Mouse (Mus musculus) limb, embryonic 11.5 days (tissue): ENCODE data around the gene Rsbn1l. TPM values are rescaled to one million over a fixed set of nuclear protein-coding genes. Genes with fewer than 3 reads are reported as not detected.

Experiments used
- ATAC-seq: fragments of 200-750 bp; cut with Nextera tagmentation; 2 replicates; pipeline ENCODE4 v1.8.0; 2017; ENCODE audit warnings: low read depth; ENCODE audit not compliant: insufficient number of reproducible peaks, low FRiP score, low TSS enrichment
- DNase-seq: peaks from one replicate; pipeline ENCODE4 v3.0.0-alpha.2; 2015; ENCODE audit warnings: low spot score
- H3K27ac ChIP-seq: fragments of 300-500 bp; sonication (generic); replicated peaks from 2 replicates; pipeline ENCODE4 v1.5.1; 2014; ENCODE audit warnings: low read depth, mild to moderate bottlenecking, low read length
- H3K27me3 ChIP-seq: fragments of 300-500 bp; sonication (generic); 2 replicates; pipeline ENCODE4 v1.6.1; 2014; ENCODE audit warnings: mild to moderate bottlenecking, low read length, mixed read lengths; ENCODE audit not compliant: control insufficient read depth, insufficient read depth
- H3K36me3 ChIP-seq: fragments of 300-500 bp; sonication (generic); 2 replicates; pipeline ENCODE4 v1.6.1; 2014; ENCODE audit warnings: mild to moderate bottlenecking, low read length, moderate library complexity, mixed read lengths; ENCODE audit not compliant: control insufficient read depth, insufficient read depth
- H3K4me1 ChIP-seq: fragments of 300-500 bp; sonication (generic); 2 replicates; pipeline ENCODE4 v1.6.1; 2014; ENCODE audit warnings: low read length, mixed read lengths; ENCODE audit not compliant: control insufficient read depth, insufficient read depth
- H3K4me2 ChIP-seq: fragments of 300-500 bp; sonication (generic); 2 replicates; pipeline ENCODE4 v1.6.1; 2014; ENCODE audit warnings: low read depth, mild to moderate bottlenecking, moderate library complexity; ENCODE audit not compliant: severe bottlenecking
- H3K4me3 ChIP-seq: fragments of 300-500 bp; sonication (generic); 2 replicates; pipeline ENCODE4 v1.5.1; 2014; ENCODE audit warnings: low read depth, low read length
- H3K9ac ChIP-seq: fragments of 300-500 bp; sonication (generic); 2 replicates; pipeline ENCODE4 v1.6.1; 2014; ENCODE audit warnings: mild to moderate bottlenecking, low read length
- H3K9me3 ChIP-seq: fragments of 300-500 bp; sonication (generic); 2 replicates; pipeline ENCODE4 v1.6.1; 2016; ENCODE audit warnings: low read length; ENCODE audit not compliant: control insufficient read depth
- WGBS: fragments of 180-500 bp; shearing (Covaris S2); extraction: QIAGEN DNeasy Blood & Tissue Kit; methylation state at CpG from one replicate; pipeline ENCODE4 v1.1.7; 2014; 5-methylcytosine and 5-hydroxymethylcytosine counted together
- polyA plus RNA-seq: library from polyadenylated mRNA; unstranded; fragments of >200 nt; fragmentation: Nextera tagmentation; extraction: Ambion mirVana; gene quantifications from 2 replicates; pipeline ENCODE4 v1.2.1, GENCODE M21; 2014

Gene Rsbn1l
- polyA plus RNA-seq, 1 experiment from 2014 or later, result 7.1 TPM

DNA sequence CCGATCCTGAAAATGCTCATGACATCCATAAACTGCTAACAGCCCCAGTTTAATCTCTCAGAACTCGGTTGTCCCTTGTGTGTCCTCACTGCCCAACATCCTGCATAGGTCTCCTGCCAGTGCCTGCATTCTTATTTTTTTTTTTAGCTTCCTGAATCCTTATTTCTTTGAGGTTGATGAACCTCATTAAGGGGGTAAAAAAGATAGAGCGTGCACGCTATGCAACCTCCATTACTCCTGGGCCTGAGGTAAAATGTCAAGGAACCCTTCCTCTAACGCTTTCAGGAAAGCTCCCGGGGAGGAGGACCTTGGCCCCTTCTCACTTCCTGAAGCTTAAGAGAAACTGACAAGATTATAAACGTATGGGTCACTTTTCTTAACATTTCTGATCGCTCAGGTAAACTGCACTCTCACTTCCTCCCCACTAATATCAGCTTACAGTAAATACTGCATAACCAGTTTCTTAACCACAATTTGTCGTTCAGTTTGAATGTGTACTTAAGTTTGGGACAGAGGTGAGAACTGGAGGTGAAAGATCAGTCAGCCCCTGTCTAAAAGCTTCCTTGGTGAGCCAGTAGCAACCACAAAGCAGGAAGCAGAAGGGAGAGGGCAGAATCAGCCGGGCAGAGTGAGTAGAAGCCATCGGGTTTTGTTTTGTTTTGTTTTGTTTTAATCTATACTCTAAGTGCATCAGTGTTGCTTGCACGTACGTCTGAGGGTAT is 923 bp downstream of the Rsbn1l start:
- no peak for ATAC-seq
- Histone ChIP-seq H3K36me3 (peaks cover 6% of the 10 kb centered on the region; the same call in 1 of the 2 replicates), H3K27me3 (no peaks in the 10 kb centered on the region), H3K9ac (no peak overlapping the region), H3K4me2 (no peak overlapping the region), H3K9me3 (no peaks in the 10 kb centered on the region; the same call in 1 of the 2 replicates), H3K4me1 (no peaks in the 10 kb centered on the region), H3K4me3 (no peak overlapping the region), H3K27ac (no peak overlapping the region)
- WGBS, result 72% methylated on average over 13 of the region's 13 CpGs
- no peak for DNase-seq

DNA sequence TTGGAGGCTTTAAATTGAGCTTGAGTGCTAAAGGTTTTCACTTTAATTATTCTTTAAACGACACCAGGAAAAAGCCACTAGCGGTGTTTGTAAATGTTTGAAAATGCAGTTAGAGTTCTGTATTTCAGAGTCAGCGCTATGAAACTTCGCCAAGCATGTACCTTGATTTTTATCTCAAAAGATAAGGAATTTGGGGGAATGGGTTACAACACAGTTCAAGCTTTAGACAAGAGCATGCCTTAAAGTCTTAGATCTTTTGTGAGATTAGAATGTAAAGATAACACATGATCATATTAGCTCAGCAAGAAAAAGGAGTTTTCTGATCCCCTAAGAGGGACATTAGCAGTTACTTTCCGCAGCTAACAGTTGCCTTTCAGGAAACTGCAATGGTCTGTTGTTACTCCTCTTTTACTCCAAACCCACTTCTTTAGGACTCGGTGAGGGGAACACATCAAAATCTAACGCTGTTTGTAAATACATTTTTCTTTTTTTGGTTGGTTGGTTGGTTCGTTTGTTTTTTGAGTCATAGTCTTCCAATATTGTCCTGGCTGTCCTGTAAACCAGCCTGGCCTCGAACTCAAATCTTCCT is 3.8 kb downstream of the Rsbn1l start:
- ATAC-seq, result no peak
- Histone ChIP-seq H3K4me2 (peak overlapping the region; percentile 40; the same call in 1 of the 2 replicates), H3K27ac (no peak overlapping the region), H3K9ac (no peak overlapping the region), H3K27me3 (no peaks in the 10 kb centered on the region), H3K4me1 (no peaks in the 10 kb centered on the region; the same call in 1 of the 2 replicates), H3K36me3 (peaks cover 6% of the 10 kb centered on the region; the same call in 1 of the 2 replicates), H3K9me3 (no peaks in the 10 kb centered on the region; the same call in 1 of the 2 replicates), H3K4me3 (peak overlapping the region; percentile 96)
- 20% methylated on average over 9 of the region's 9 CpGs for WGBS
- DNase-seq, result no peak

DNA sequence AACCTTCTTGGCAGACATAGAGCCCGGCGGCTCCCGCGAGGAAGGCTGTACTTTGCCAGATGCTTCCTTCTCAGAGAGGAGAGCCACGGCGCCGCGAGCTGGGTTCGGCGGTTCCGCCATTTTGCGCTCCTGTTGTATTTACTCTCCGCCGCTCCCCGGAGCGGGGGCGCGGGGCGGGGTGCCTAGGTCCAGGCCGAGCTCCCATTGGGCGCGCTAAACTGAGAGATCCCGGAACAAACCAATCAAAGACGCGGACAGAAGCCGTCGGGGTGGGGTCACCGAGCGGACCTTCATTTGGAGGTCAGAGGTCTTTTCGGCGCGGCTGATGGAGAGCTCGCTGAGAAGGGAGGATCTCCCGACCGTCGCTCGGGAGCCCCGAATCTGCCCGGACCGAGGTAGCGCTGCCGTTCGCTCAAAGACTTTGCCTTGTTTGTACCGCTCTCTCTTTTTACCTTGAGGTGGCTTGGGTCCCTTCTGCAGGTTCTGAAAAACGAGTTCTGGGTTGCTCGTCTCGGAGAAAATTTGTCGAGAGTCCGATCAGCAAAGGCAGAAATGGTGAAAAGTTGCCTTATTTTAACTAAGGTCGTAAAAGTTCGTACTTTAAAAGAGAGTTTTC is 4.4 kb downstream of the Rsbn1l start:
- Histone ChIP-seq H3K27ac (peak overlapping the region; percentile 96), H3K4me3 (peak overlapping the region; percentile 96), H3K4me1 (no peaks in the 10 kb centered on the region; the same call in 1 of the 2 replicates), H3K27me3 (no peaks in the 10 kb centered on the region), H3K9me3 (no peaks in the 10 kb centered on the region; the same call in 1 of the 2 replicates), H3K4me2 (peak overlapping the region; percentile 65), H3K36me3 (peaks cover 4% of the 10 kb centered on the region; the same call in 1 of the 2 replicates), H3K9ac (peak overlapping the region; percentile 95)
- ATAC-seq, result peak; percentile 98
- DNase-seq, result peak; percentile 95
- WGBS, result under 1% methylated on average over 51 of the region's 51 CpGs

DNA sequence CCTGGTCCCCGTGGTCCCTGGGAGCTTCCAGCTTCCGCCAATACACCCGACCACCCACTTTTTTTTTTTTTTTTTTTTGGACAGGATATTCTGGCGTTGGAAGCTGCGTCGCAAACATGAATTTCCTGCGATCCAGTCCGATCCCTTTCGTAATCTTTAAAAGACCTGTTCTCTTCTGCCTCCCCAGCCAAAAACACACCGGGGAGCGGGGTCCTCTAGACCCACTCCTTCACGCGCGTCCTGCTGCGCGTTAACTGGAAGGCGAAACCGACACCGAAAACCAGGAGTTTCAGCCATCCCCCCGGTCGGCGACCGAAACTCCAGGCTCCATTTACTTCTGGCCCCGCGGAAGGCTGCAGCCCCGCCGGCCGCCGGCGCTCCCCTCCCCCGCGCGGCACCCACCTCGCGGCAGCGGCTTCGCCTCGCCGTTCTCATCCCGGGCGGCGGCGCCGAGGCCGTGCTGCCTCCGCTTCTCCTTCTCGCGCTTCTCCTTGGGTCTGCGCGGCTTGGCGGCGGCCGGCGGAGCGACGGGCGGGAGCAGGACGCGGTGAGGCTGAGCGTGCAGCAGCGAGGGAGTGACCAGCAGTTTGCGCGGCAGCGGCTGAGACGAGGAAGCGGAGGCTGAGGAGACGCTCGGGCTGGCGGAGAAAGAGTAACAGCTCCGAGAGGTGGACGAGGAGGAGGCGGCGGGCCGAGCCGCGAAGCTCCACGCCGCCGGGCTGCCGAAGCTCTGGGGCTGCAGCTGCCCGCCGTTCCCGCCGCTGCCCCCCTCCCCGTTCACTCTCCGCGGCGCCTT is 5.1 kb downstream of the Rsbn1l start:
- DNase-seq (peak; percentile 76), ATAC-seq (peak; percentile 48)
- Histone ChIP-seq H3K4me2 (peak overlapping the region; percentile 65), H3K9me3 (no peaks in the 10 kb centered on the region), H3K4me1 (no peaks in the 10 kb centered on the region; the same call in 1 of the 2 replicates), H3K9ac (peak overlapping the region; percentile 95), H3K27me3 (no peaks in the 10 kb centered on the region), H3K36me3 (no peaks in the 10 kb centered on the region), H3K4me3 (peak overlapping the region; percentile 96), H3K27ac (peak overlapping the region; percentile 96)
- WGBS, result under 1% methylated on average over 78 of the region's 88 CpGs

DNA sequence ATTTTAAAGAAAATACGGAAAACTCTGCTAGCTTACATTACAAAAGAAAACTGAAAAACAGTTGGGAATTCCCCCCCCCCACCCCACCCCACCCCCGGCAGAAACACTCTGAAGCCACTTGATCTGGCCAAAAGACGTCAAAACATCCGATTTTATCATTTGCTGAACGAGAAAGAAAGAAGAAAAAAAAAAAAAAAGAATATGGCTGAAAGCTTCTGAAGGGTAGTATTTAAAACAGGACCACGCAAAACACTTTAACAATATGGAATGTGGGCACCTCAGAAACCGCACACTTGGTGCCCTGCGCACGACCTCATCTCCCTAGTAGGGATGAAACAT is 5.7 kb downstream of the Rsbn1l start:
- no peak for ATAC-seq
- peak overlapping the region; percentile 95 for H3K9ac ChIP-seq
- no peaks in the 10 kb centered on the region for H3K27me3 ChIP-seq
- H3K36me3 ChIP-seq, result no peaks in the 10 kb centered on the region
- no peaks in the 10 kb centered on the region for H3K9me3 ChIP-seq
- H3K27ac ChIP-seq, result no peak overlapping the region
- no peak for DNase-seq
- peak overlapping the region; percentile 96 for H3K4me3 ChIP-seq
- WGBS, result under 1% methylated on average over 9 of the region's 9 CpGs
- no peaks in the 10 kb centered on the region; the same call in 1 of the 2 replicates for H3K4me1 ChIP-seq
- peak overlapping the region; percentile 65 for H3K4me2 ChIP-seq

DNA sequence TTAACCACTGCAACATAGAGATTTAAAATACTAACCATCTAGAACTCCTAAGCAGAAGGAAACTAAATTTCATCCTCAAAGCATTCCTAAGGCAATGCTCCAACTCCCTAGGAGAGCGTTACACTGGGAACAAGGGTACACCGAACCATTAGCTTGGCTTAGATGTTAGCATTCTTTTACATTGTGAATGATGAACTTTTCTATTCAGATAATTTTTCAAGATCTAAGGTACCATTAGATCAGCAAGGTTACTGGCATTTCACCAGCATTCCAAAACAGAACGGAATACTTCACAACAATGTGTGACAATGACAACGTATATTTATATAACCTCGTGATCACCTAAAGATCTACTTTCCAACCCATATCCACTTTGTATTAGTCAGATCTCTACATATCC is 6.1 kb downstream of the Rsbn1l start:
- peak overlapping the region; percentile 65 for H3K4me2 ChIP-seq
- H3K9me3 ChIP-seq, result no peaks in the 10 kb centered on the region
- no peaks in the 10 kb centered on the region for H3K27me3 ChIP-seq
- ATAC-seq (no peak), DNase-seq (no peak)
- H3K27ac ChIP-seq, result no peak overlapping the region
- H3K9ac ChIP-seq, result no peak overlapping the region
- peak overlapping the region; percentile 96 for H3K4me3 ChIP-seq
- no peaks in the 10 kb centered on the region; the same call in 1 of the 2 replicates for H3K4me1 ChIP-seq
- 20% methylated on average over 5 of the region's 5 CpGs for WGBS
- no peaks in the 10 kb centered on the region for H3K36me3 ChIP-seq

DNA sequence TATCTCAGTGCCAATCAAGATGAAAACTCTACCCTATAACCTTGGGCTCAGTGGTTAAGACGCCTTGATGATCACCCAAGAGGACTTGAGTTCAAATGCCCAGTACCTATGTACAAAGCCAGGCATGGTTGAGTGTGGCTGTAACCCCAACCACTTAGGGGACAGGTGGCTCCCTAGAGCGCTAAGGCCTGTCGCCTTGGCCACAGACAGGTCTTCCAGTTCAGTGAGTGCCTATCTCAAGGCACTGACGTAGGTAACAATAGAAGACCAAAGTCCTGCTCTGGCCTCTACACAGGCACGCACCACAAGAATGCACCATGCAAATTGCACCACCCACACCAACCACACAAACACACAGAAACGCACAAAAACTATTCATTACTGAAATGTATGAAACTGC is 9.3 kb downstream of the Rsbn1l start:
- no peak for ATAC-seq
- 94% methylated on average over 6 of the region's 6 CpGs for WGBS

More for the DNA sequence above, 9.3 kb downstream of the Rsbn1l start:
- no peaks in the 10 kb centered on the region for H3K36me3 ChIP-seq
- H3K9me3 ChIP-seq, result no peaks in the 10 kb centered on the region
- no peak for DNase-seq
- no peak overlapping the region for H3K4me2 ChIP-seq
- no peaks in the 10 kb centered on the region for H3K27me3 ChIP-seq
- no peak overlapping the region for H3K9ac ChIP-seq
- no peaks in the 10 kb centered on the region; the same call in 1 of the 2 replicates for H3K4me1 ChIP-seq
- H3K27ac ChIP-seq, result no peak overlapping the region
- H3K4me3 ChIP-seq, result no peak overlapping the region
